Mouse (Mus musculus) liver (tissue): ENCODE measurements at regions not wholly inside any gene's neighbourhood (a gene's known extent, or its start where the extent isn't known, plus 50 kb on each side); places are given as distances from the start of the nearest gene placed in this dataset.

Experiments
- DNase-seq: peaks from one replicate; pipeline ENCODE4 v3.0.0-alpha.2; 2020; ENCODE audit warnings: mixed read lengths

GRCm38 (mm10) chr1:77219488-77220321 lies 295.2 kb downstream of the Epha4 start:
- no peak for DNase-seq

GRCm38 (mm10) chr1:77220322-77220590 lies 294.6 kb downstream of the Epha4 start:
- DNase-seq: no peak

GRCm38 (mm10) chr1:77220783-77221182 lies 294.1 kb downstream of the Epha4 start:
- DNase-seq: no peak

GRCm38 (mm10) chr1:77221900-77222299 lies 293.0 kb downstream of the Epha4 start:
- no peak for DNase-seq

GRCm38 (mm10) chr1:77226546-77226945 lies 288.3 kb downstream of the Epha4 start:
- no peak for DNase-seq

- no peak for DNase-seq
These were observed 287.8 kb downstream of the Epha4 start for GRCm38 (mm10) chr1:77226991-77227515.

- no peak for DNase-seq
These were observed 287.1 kb downstream of the Epha4 start for GRCm38 (mm10) chr1:77227800-77228199.

GRCm38 (mm10) chr1:77229561-77229960 lies 285.3 kb downstream of the Epha4 start:
- no peak for DNase-seq

- no peak for DNase-seq
These were observed 281.9 kb downstream of the Epha4 start for GRCm38 (mm10) chr1:77233010-77233409.

GRCm38 (mm10) chr1:77244642-77245041 lies 270.2 kb downstream of the Epha4 start:
- no peak for DNase-seq

- DNase-seq: no peak
These were observed 268.8 kb downstream of the Epha4 start for GRCm38 (mm10) chr1:77246047-77246446.

- DNase-seq: no peak
These were observed 260.6 kb downstream of the Epha4 start for GRCm38 (mm10) chr1:77254276-77254675.

- DNase-seq: no peak
These were observed 258.6 kb downstream of the Epha4 start for GRCm38 (mm10) chr1:77256115-77256842.

- DNase-seq: no peak
These were observed 256.1 kb downstream of the Epha4 start for GRCm38 (mm10) chr1:77258730-77259310.

GRCm38 (mm10) chr1:77259789-77260188 lies 255.1 kb downstream of the Epha4 start:
- no peak for DNase-seq

- DNase-seq: no peak
These were observed 253.2 kb downstream of the Epha4 start for GRCm38 (mm10) chr1:77261678-77262077.

GRCm38 (mm10) chr1:77265677-77266076 lies 249.2 kb downstream of the Epha4 start:
- DNase-seq: no peak

GRCm38 (mm10) chr1:77267311-77268003 lies 247.4 kb downstream of the Epha4 start:
- no peak for DNase-seq

- DNase-seq: no peak
These were observed 239.6 kb downstream of the Epha4 start for GRCm38 (mm10) chr1:77275297-77275696.

GRCm38 (mm10) chr1:77279566-77279965 lies 235.3 kb downstream of the Epha4 start:
- no peak for DNase-seq

- no peak for DNase-seq
These were observed 234.4 kb downstream of the Epha4 start for GRCm38 (mm10) chr1:77280373-77281038.

- peak; percentile 80 for DNase-seq
These were observed 233.1 kb downstream of the Epha4 start for GRCm38 (mm10) chr1:77281741-77282140.
